Comparison of ENCODE assay signal across 11 mouse cellular contexts in genomic region chr11:115231924-115232323, GRCm38 (mm10). TPM values are rescaled to one million over a fixed set of nuclear protein-coding genes. Genes with fewer than 3 reads are reported as not detected.
A peak's percentile ranks its signal among the peaks of the same experiment; 100 is the strongest.
DNase-seq lines count a peak whose midpoint lies in the region; ATAC-seq and TF ChIP-seq lines count a peak whose summit lies in the region.
"Had no signal": no experiment of that assay in that cellular context is flagged by ENCODE, and none has a peak within 500 bp of the region (broad histone marks: within the 10 kb centered on the region; RNA-seq: fewer than 3 reads in every experiment).

No protein-coding gene starts in this region.

- 65% methylated on average over 9 of the region's 9 CpGs for WGBS in heart, embryonic 10.5 days
- 63% methylated on average over 9 of the region's 9 CpGs for WGBS in liver, postnatal 0 days (ENCODE audit: insufficient replicate concordance)
- WGBS in liver, embryonic 11.5 days, result 75% methylated on average over 9 of the region's 9 CpGs
- WGBS in bone marrow, adult 2 months, result 48% methylated on average over 9 of the region's 9 CpGs
- 48% methylated on average over 9 of the region's 9 CpGs for WGBS in intestine, embryonic 14.5 days

- no peak for ATAC-seq in liver, postnatal 0 days
- ATAC-seq in liver, embryonic 11.5 days (replicated peaks; ENCODE audit: low FRiP score), result no peak
- ATAC-seq in intestine, embryonic 14.5 days (replicated peaks; ENCODE audit: low FRiP score, low TSS enrichment, low read depth), result no peak

- H3K4me2 ChIP-seq in liver, postnatal 0 days (ENCODE audit: low read depth, low read length), result no peak overlapping the region
- no peak overlapping the region for H3K4me2 ChIP-seq in liver, embryonic 11.5 days
- no peak overlapping the region for H3K4me2 ChIP-seq in intestine, embryonic 14.5 days (ENCODE audit: low read length)
- H3K4me2 ChIP-seq: embryonic facial prominence, embryonic 15.5 days; limb, embryonic 12.5 days had no signal

- no peak overlapping the region for H3K9ac ChIP-seq in liver, postnatal 0 days (replicated peaks)
- H3K9ac ChIP-seq in liver, embryonic 11.5 days (ENCODE audit: low read depth, low read length), result no peak overlapping the region
- no peak overlapping the region for H3K9ac ChIP-seq in intestine, embryonic 14.5 days (ENCODE audit: low read length)
- H3K9ac ChIP-seq: embryonic facial prominence, embryonic 15.5 days; limb, embryonic 12.5 days had no signal

- peaks cover 95% of the 10 kb centered on the region for H3K4me1 ChIP-seq in heart, embryonic 10.5 days
- peaks cover 16% of the 10 kb centered on the region for H3K4me1 ChIP-seq in liver, postnatal 0 days (ENCODE audit: insufficient read depth)
- H3K4me1 ChIP-seq in liver, embryonic 11.5 days (replicated peaks; ENCODE audit: control insufficient read depth, insufficient read depth, low read length), result peaks cover 53% of the 10 kb centered on the region
- peaks cover 5% of the 10 kb centered on the region for H3K4me1 ChIP-seq in bone marrow, adult 2 months (ENCODE audit: control insufficient read depth, insufficient read depth, low read length)
- peaks cover 21% of the 10 kb centered on the region for H3K4me1 ChIP-seq in intestine, embryonic 14.5 days (replicated peaks; ENCODE audit: control insufficient read depth, insufficient read depth, low read length)

- no peak for DNase-seq in heart, embryonic 10.5 days (ENCODE audit: low spot score)
- DNase-seq in heart, adult 8-10 months (ENCODE audit: low spot score), result no peak
- no peak for DNase-seq in liver, postnatal 0 days
- no peak for DNase-seq in liver, embryonic 11.5 days (ENCODE audit: low spot score)
- no peak for DNase-seq in intestine, embryonic 14.5 days (ENCODE audit: low spot score)
- DNase-seq in urinary bladder, adult 2 months (ENCODE audit: low spot score), result no peak
- DNase-seq in gastrocnemius, postnatal 4 days (ENCODE audit: low spot score in 2 of 2), result no peak
- DNase-seq: heart, postnatal 4 days had no signal

- H3K4me3 ChIP-seq in heart, embryonic 10.5 days, result no peak overlapping the region
- no peak overlapping the region for H3K4me3 ChIP-seq in liver, postnatal 0 days (ENCODE audit: low read depth, low read length)
- H3K4me3 ChIP-seq in liver, embryonic 11.5 days (ENCODE audit: low read depth, low read length), result no peak overlapping the region
- no peak overlapping the region for H3K4me3 ChIP-seq in bone marrow, adult 2 months (replicated peaks; ENCODE audit: control insufficient read depth, low read depth, low read length)
- H3K4me3 ChIP-seq in intestine, embryonic 14.5 days (ENCODE audit: low read depth, low read length), result no peak overlapping the region
- H3K4me3 ChIP-seq: embryonic facial prominence, embryonic 15.5 days; limb, embryonic 12.5 days had no signal

- no peaks in the 10 kb centered on the region for H3K9me3 ChIP-seq in heart, embryonic 10.5 days
- no peaks in the 10 kb centered on the region for H3K9me3 ChIP-seq in liver, postnatal 0 days (ENCODE audit: low read length)
- H3K9me3 ChIP-seq in liver, embryonic 11.5 days (ENCODE audit: control insufficient read depth, low read length), result no peaks in the 10 kb centered on the region
- no peaks in the 10 kb centered on the region for H3K9me3 ChIP-seq in intestine, embryonic 14.5 days (ENCODE audit: control insufficient read depth, low read length)
- H3K9me3 ChIP-seq: embryonic facial prominence, embryonic 15.5 days; limb, embryonic 12.5 days had no signal

- TF ChIP-seq CTCF in liver, postnatal 0 days (IDR thresholded peaks at IDR 0.05; ENCODE audit: low read depth), result no peak
- TF ChIP-seq CTCF in bone marrow, adult 2 months (IDR thresholded peaks at IDR 0.05; ENCODE audit: control insufficient read depth, insufficient read depth, low read length), result no peak

- TF ChIP-seq EP300 in liver, postnatal 0 days (IDR thresholded peaks at IDR 0.05; ENCODE audit: low read depth), result no peak

- peaks cover 45% of the 10 kb centered on the region for H3K27me3 ChIP-seq in heart, embryonic 10.5 days (ENCODE audit: insufficient read depth, poor library complexity, severe bottlenecking)
- H3K27me3 ChIP-seq in liver, postnatal 0 days (ENCODE audit: insufficient read depth, low read length), result no peaks in the 10 kb centered on the region
- H3K27me3 ChIP-seq in liver, embryonic 11.5 days (replicated peaks; ENCODE audit: control insufficient read depth, insufficient read depth, low read length), result no peaks in the 10 kb centered on the region; the same call in 1 of the 2 replicates
- no peaks in the 10 kb centered on the region; the same call in 1 of the 2 replicates for H3K27me3 ChIP-seq in intestine, embryonic 14.5 days (replicated peaks; ENCODE audit: control insufficient read depth, insufficient read depth, low read length)

- 0 out of 2 replicates have a peak, but pooled peaks cover 4% of the 10 kb centered on the region for H3K36me3 ChIP-seq in heart, embryonic 10.5 days
- H3K36me3 ChIP-seq in liver, postnatal 0 days (replicated peaks; ENCODE audit: insufficient read depth, low read length), result peaks cover 11% of the 10 kb centered on the region; the same call in 1 of the 2 replicates
- H3K36me3 ChIP-seq in liver, embryonic 11.5 days (ENCODE audit: control insufficient read depth, insufficient read depth, low read length), result no peaks in the 10 kb centered on the region
- H3K36me3 ChIP-seq in intestine, embryonic 14.5 days (ENCODE audit: control insufficient read depth, insufficient read depth, low read length), result no peaks in the 10 kb centered on the region
- H3K36me3 ChIP-seq: embryonic facial prominence, embryonic 15.5 days; limb, embryonic 12.5 days had no signal

- H3K27ac ChIP-seq in heart, embryonic 10.5 days, result peak overlapping the region; percentile 47; the same call in 1 of the 2 replicates
- peak overlapping the region; percentile 70 for H3K27ac ChIP-seq in liver, postnatal 0 days (ENCODE audit: low read depth)
- no peak overlapping the region; the same call in 1 of the 2 replicates for H3K27ac ChIP-seq in liver, embryonic 11.5 days (ENCODE audit: low read depth, low read length)
- H3K27ac ChIP-seq in bone marrow, adult 2 months (ENCODE audit: control insufficient read depth, insufficient read depth, low read depth, low read length, poor library complexity), result peak overlapping the region; percentile 72
- peak overlapping the region; percentile 73; the same call in 1 of the 2 replicates for H3K27ac ChIP-seq in intestine, embryonic 14.5 days (ENCODE audit: low read depth)
- H3K27ac ChIP-seq: limb, embryonic 12.5 days had no signal

- no peak for TF ChIP-seq POLR2A in bone marrow, adult 2 months (IDR thresholded peaks at IDR 0.05; ENCODE audit: borderline replicate concordance, control insufficient read depth, low read depth, low read length)

RNA-seq across cellular contexts. Expression of gene Grin2c, which starts 35.1 kb away (rescaled TPM):
- polyA plus RNA-seq in heart, embryonic 10.5 days (2016; fragmentation: Nextera tagmentation; extraction: Ambion mirVana), result 0.23 and 0.65 TPM in 2 replicates
- under 1 TPM; 0.09 to 0.65 (median 0.23) TPM for total RNA-seq in heart, adult 8-10 months (2022)
- polyA plus RNA-seq in liver, postnatal 0 days (2015; fragmentation: Nextera tagmentation; extraction: Ambion mirVana), result 0.04 and 0.09 TPM in 2 replicates
- polyA plus RNA-seq in liver, embryonic 11.5 days (2014; fragmentation: Nextera tagmentation; extraction: Ambion mirVana), result 0.75 and 0.89 TPM in 2 replicates
- polyA plus RNA-seq in bone marrow, adult 2 months (2011; ENCODE audit: insufficient read depth, insufficient read length, low replicate concordance, missing spikeins), result not detected in 2 replicates
- polyA plus RNA-seq in intestine, embryonic 14.5 days (2014; fragmentation: Nextera tagmentation; extraction: Ambion mirVana), result not detected in 2 replicates
- 0.74 and 1.0 TPM in 2 replicates for polyA plus RNA-seq in urinary bladder, adult 2 months (2012; rRNA removed)
- total RNA-seq in gastrocnemius, postnatal 4 days (2021), result not detected
- polyA plus RNA-seq: embryonic facial prominence, embryonic 15.5 days had no signal

RNA-seq across cellular contexts. Expression of gene Nat9, which starts 44.3 kb away (rescaled TPM):
- polyA plus RNA-seq in heart, embryonic 10.5 days (2016; fragmentation: Nextera tagmentation; extraction: Ambion mirVana), result 15.8 and 17.0 TPM in 2 replicates
- 10 to 100 TPM; 25.0 to 34.9 (median 25.9) TPM for total RNA-seq in heart, adult 8-10 months (2022)
- polyA plus RNA-seq in liver, postnatal 0 days (2015; fragmentation: Nextera tagmentation; extraction: Ambion mirVana), result 16.5 and 16.7 TPM in 2 replicates
- 17.0 and 20.1 TPM in 2 replicates for polyA plus RNA-seq in liver, embryonic 11.5 days (2014; fragmentation: Nextera tagmentation; extraction: Ambion mirVana)
- 19.4 and 24.2 TPM in 2 replicates for polyA plus RNA-seq in bone marrow, adult 2 months (2011; ENCODE audit: insufficient read depth, insufficient read length, low replicate concordance, missing spikeins)
- 16.4 and 16.7 TPM in 2 replicates for polyA plus RNA-seq in intestine, embryonic 14.5 days (2014; fragmentation: Nextera tagmentation; extraction: Ambion mirVana)
- polyA plus RNA-seq in urinary bladder, adult 2 months (2012; rRNA removed), result 27.5 and 32.2 TPM in 2 replicates
- 10 to 100 TPM; 16.4 to 17.9 TPM for total RNA-seq in gastrocnemius, postnatal 4 days (2021)

RNA-seq across cellular contexts. Expression of gene Tmem104, which starts 44.6 kb away (rescaled TPM):
- 9.6 TPM in 2 replicates for polyA plus RNA-seq in heart, embryonic 10.5 days (2016; fragmentation: Nextera tagmentation; extraction: Ambion mirVana)
- total RNA-seq in heart, adult 8-10 months (2022), result 10 to 100 TPM in 1 of 4 experiments, 1 to 10 TPM in 3; 8.7 to 10.9 (median 9.1) TPM
- 5.7 and 7.1 TPM in 2 replicates for polyA plus RNA-seq in liver, postnatal 0 days (2015; fragmentation: Nextera tagmentation; extraction: Ambion mirVana)
- polyA plus RNA-seq in liver, embryonic 11.5 days (2014; fragmentation: Nextera tagmentation; extraction: Ambion mirVana), result 10.8 and 13.1 TPM in 2 replicates
- 3.1 and 5.8 TPM in 2 replicates for polyA plus RNA-seq in bone marrow, adult 2 months (2011; ENCODE audit: insufficient read depth, insufficient read length, low replicate concordance, missing spikeins)
- 7.0 and 8.3 TPM in 2 replicates for polyA plus RNA-seq in intestine, embryonic 14.5 days (2014; fragmentation: Nextera tagmentation; extraction: Ambion mirVana)
- polyA plus RNA-seq in urinary bladder, adult 2 months (2012; rRNA removed), result 7.0 and 9.4 TPM in 2 replicates
- total RNA-seq in gastrocnemius, postnatal 4 days (2021), result 1 to 10 TPM; 8.5 to 9.8 TPM

RNA-seq across cellular contexts. Expression of gene Fdxr, which starts 44.9 kb away (rescaled TPM):
- 14.3 and 16.5 TPM in 2 replicates for polyA plus RNA-seq in heart, embryonic 10.5 days (2016; fragmentation: Nextera tagmentation; extraction: Ambion mirVana)
- total RNA-seq in heart, adult 8-10 months (2022), result 1 to 10 TPM; 9.1 to 10.0 (median 9.6) TPM
- polyA plus RNA-seq in liver, postnatal 0 days (2015; fragmentation: Nextera tagmentation; extraction: Ambion mirVana), result 7.0 and 7.3 TPM in 2 replicates
- polyA plus RNA-seq in liver, embryonic 11.5 days (2014; fragmentation: Nextera tagmentation; extraction: Ambion mirVana), result 25.0 and 25.7 TPM in 2 replicates
- polyA plus RNA-seq in bone marrow, adult 2 months (2011; ENCODE audit: insufficient read depth, insufficient read length, low replicate concordance, missing spikeins), result 9.9 and 21.2 TPM in 2 replicates
- polyA plus RNA-seq in intestine, embryonic 14.5 days (2014; fragmentation: Nextera tagmentation; extraction: Ambion mirVana), result 11.3 and 14.2 TPM in 2 replicates
- polyA plus RNA-seq in urinary bladder, adult 2 months (2012; rRNA removed), result 10.9 and 11.6 TPM in 2 replicates
- 1 to 10 TPM; 6.7 to 7.7 TPM for total RNA-seq in gastrocnemius, postnatal 4 days (2021)
